Mouse (Mus musculus): Measurements from ENCODE around the gene Efna5.

GRCm38 (mm10) chr17:62627508-62627907, 253.6 kb downstream of the Efna5 start:
- no peak for TF ChIP-seq POLR2A (IDR thresholded peaks at IDR 0.05; ENCODE audit: borderline replicate concordance, extremely low read depth, low read depth, low read length)
- TF ChIP-seq CTCF (IDR thresholded peaks at IDR 0.05; ENCODE audit: insufficient read depth, low read length) = no peak
